Mouse (Mus musculus) layer of hippocampus, postnatal 14 days (tissue): ENCODE data around the gene Spaca4. TPM values are rescaled to one million over a fixed set of nuclear protein-coding genes. Genes with fewer than 3 reads are reported as not detected.

Experiments used
- DNase-seq, 2 experiments: peaks; one replicate each; pipeline ENCODE4 v3.0.0; 2021 to 2022; ENCODE audit warnings: low spot score in 2 of 2, mixed read lengths in 1 of 2
- long read RNA-seq, 2 experiments: library from polyadenylated mRNA; stranded (forward); transcript quantifications; one replicate each; pipeline ENCODE4 v2.0.0; 2021
- total RNA-seq, 2 experiments: library from RNA; stranded (reverse); gene quantifications; 2 replicates each; pipeline ENCODE4 v1.2.3; 2021

Spaca4 gene
- total RNA-seq, result not detected
- long read RNA-seq, experiment 1, result 0 reads
- long read RNA-seq, experiment 2, result 0 reads

- DNase-seq, result no peak
These were observed at the start of gene Spaca4 for GRCm38 (mm10) chr7:45725713-45726112. Spaca4 (minus strand) TSS chr7:45725813.

DNA sequence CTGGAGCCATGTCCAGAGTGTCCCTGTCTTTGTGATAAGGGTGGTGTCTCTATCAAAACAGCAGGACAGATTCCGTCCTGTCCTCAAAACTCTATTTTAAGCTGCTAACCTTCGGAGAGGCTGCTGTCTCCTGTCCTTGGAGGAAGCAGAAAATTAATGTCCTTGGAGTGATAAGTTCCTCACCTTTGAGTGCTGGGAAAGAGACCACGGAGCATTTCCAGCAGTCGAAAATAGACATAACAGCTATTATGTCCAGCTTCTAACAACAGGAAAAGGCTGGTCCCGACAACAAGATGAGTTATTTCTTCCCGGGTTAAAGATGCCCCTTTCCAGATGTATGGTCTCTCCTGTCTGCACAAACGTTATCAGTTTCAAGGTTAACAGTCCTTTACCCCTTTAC lies 49.6 kb upstream of the Spaca4 start:
- DNase-seq, result no peak

DNA sequence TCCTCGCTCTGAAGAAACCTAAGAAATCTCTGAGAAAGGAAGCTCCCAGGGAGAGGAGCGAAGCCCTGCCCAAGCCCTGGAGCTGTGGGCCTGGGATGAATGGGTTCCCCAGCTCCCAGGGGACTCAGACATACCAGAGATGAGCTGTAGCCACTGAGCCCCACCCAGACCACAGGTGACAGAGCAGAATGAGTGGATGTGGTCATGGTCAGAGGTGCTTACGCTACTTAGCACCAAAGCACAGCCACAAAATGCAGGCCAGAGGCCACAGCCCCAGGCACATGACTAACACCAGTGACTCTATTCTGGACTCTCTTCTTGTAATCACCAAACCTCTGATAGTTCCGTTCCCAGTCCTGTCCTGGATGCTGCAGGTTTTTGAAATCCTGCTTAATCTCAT lies 45.5 kb upstream of the Spaca4 start:
- DNase-seq, result no peak

- DNase-seq, result no peak
These were observed 44.9 kb upstream of the Spaca4 start for GRCm38 (mm10) chr7:45770427-45771082.

DNA sequence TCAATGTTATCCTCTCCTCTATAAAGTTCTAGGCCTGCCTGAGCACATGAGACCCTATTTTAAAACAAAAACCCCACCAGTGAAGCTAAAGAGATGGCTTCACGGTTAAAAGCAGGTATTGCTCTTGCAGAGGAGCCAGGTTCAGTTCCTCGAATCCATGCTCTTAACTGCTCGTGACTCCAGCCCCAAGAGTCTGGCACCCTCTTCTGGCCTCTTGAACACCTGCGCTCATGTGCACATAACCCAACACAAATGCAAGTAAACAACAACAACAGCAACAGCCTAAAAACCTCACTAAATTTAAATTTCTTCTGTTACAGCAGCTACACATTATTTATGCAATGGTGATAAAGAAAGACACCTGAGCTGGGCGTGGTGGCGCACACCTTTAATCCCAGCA lies 41.9 kb upstream of the Spaca4 start:
- DNase-seq, result no peak

- DNase-seq, result no peak
These were observed 41.2 kb upstream of the Spaca4 start for GRCm38 (mm10) chr7:45766764-45767163.

GRCm38 (mm10) chr7:45765995-45766394 lies 40.4 kb upstream of the Spaca4 start:
- DNase-seq, result no peak

GRCm38 (mm10) chr7:45760151-45760550 lies 34.5 kb upstream of the Spaca4 start:
- DNase-seq, result no peak

- DNase-seq, result no peak
These were observed 33.8 kb upstream of the Spaca4 start for GRCm38 (mm10) chr7:45759400-45759799.

DNA sequence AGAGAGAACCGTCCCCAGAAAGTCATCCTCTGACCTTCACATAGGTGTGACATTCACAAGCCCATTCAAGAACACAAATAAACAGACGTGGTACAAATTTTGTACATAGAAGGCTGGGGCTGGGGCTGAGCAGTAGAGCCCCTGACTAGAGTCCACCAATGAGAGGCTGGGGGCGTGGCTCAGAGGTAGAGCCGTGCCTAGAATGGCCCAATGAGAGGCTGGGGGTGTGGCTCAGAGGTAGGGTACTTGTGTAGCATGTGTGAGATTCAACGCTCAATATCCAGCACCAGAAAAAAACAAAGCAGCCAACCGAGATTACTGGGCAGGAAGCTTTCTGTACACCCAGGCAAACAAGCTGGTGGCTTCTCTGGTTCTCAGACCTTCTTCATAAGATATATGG lies 30.1 kb upstream of the Spaca4 start:
- DNase-seq, result no peak

DNA sequence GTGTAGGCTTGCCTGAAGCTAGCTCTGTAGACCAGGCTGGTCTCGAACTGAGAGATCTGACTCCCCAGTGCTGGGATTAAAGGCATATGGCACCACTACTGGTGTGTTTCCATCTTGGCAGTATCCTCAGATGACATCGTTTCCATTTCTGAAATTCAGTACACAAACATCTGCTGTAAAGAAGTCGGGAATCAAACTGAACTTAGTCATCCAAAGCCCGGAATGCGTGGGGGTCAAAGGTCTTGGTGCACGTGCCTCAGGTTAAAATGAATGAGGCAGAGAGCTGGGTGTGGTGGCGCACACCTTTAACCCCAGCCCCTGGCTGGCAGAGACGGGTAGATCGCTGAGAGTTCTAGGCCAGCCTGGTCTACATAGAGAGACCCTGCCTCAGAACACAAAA lies 24.5 kb upstream of the Spaca4 start:
- no peak for DNase-seq

DNA sequence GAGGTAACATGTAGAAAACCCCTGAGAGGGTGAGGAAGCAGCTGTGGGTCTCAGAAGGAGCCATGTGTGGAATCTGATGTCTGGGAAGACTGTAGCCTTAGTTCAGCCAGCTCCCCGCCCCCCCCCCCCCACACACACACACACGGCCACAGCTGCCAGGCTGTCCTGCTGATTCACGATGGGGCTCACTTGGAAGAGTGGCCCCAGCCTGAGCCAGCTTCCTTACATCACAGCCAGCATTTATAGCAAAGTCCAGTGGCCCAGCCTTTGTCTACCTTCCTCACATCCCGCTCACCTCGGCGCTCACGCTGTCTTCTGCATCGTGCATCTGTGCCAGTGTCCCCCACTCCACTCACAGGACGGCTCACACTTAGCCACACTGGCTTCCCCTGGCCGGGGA lies 23.8 kb upstream of the Spaca4 start:
- no peak for DNase-seq

GRCm38 (mm10) chr7:45748110-45748509 lies 22.5 kb upstream of the Spaca4 start:
- no peak for DNase-seq

DNA sequence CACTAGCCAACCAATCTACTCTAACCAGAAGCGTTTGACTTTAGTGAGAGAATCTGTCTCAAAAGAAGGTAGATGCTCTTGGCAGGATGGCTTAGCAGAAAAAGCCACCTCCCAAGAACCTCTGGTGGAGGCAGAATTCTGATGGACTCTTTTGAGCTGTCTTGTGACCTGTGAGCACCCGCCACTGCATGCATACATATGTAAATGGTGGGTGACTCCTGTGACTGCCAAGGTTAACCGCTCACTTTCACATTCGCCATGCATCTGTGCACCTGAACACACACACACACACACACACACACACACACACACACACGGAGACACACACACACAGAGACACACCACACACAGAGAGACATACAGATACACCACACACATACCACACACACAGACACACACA lies 21.8 kb upstream of the Spaca4 start:
- DNase-seq, result no peak

DNA sequence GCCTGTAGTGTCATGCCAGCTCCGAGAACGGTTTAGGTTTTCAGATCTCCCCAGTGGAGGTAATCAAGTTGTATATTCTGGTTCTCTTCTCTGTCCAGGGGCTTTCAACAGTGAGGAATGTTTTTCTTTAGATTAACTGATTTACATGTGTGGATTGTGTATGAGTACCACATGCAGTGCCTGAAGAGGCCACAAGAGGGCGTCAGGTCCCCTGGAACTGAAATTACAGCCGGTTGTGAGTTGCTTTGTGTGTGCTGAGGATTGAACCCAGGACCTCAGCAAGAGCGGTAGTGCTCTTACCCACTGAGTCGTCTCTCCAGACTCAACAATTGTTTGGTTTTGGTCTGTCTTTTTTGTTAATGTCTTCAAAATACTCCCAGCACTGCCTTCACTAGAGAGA lies 20.9 kb upstream of the Spaca4 start:
- DNase-seq, result no peak

- peak; percentile 51 to 68 for DNase-seq
These were observed 18.8 kb upstream of the Spaca4 start for GRCm38 (mm10) chr7:45744387-45744786.

- peak; percentile 80 to 86 for DNase-seq
These were observed 16.7 kb upstream of the Spaca4 start for GRCm38 (mm10) chr7:45742338-45742737.

DNA sequence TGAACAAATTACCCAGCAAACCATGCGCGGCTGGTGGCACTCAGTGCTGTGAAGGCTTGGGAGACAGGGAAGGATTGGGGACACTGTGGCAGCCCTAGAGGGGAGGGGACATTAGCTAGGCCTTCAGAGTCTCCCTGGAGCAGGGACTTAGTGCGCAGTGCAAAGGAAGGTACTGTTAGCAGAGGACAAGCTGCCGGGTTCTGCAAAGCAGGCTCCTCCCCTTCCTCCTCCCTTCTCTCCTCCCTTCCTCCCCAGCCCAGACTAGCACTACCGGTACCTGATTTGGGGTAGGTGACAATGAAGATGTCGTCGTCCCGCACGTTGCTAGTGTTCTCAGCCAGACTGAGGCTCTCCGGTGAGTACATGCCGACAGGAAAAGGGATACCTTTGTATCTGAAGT lies 16.2 kb upstream of the Spaca4 start:
- DNase-seq, result peak in 1 of 2 experiments; percentile 31

- DNase-seq, result no peak
These were observed 15.7 kb upstream of the Spaca4 start for GRCm38 (mm10) chr7:45741308-45741707.

DNA sequence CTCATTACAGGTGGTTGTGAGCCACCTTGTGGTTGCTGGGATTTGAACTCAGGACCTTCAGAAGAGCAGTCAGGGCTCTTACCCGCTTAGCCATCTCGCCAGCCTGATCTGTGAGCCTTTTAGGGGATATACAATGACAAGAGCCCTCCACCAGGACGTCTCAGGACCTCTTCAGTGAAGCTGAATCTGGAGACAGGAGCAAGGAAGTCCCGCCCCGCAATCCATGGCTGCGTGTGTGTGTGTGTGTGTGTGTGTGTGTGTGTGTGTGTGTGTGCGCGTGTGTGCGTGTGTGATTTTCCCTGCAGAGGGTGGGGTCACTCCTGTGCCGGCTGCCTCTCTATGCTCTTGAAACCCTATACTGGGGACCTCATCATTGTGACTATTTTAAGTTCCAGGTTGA lies 14.2 kb upstream of the Spaca4 start:
- no peak for DNase-seq

- peak; percentile 76 to 90 for DNase-seq
These were observed 13.7 kb upstream of the Spaca4 start for GRCm38 (mm10) chr7:45739162-45739763.

- no peak for DNase-seq
These were observed 7.9 kb upstream of the Spaca4 start for GRCm38 (mm10) chr7:45733477-45733876.
